Mouse (Mus musculus): ENCODE data around the gene Mogs. TPM values are rescaled to one million over a fixed set of nuclear protein-coding genes. Genes with fewer than 3 reads are reported as not detected.

Gene Mogs
- total and polyA plus RNA-seq, 3 experiments: 57.2 to 78.9 (median 77.3) TPM

GRCm38 (mm10) chr6:83153038-83153437, 37.7 kb downstream of the Mogs start:
- in situ Hi-C loops (cut with MboI; ENCODE audit: low pct_ligation_motif_present, low pct_unique_long_range_greater_than_20kb, low sequenced_read_pairs) (no loop called here), dilution Hi-C loops (cut with MboI; ENCODE audit: extremely low pct_ligation_motif_present, extremely low pct_unique_long_range_greater_than_20kb, low sequenced_read_pairs) (no loop called here)
- Histone ChIP-seq H3K36me3 (replicated peaks in 1 of 2; ENCODE audit: control insufficient read depth in 1 of 2, insufficient read depth in 1 of 2, low read length in 1 of 2) (peaks cover 12 to 24% of the 10 kb centered on the region in 2 experiments), H3K4me2 (ENCODE audit: insufficient read depth, low read depth, poor library complexity, severe bottlenecking) (no peak overlapping the region), H3K4me1 (ENCODE audit: control insufficient read depth in 1 of 2, insufficient read depth in 2 of 2) (peaks cover 15 to 29% of the 10 kb centered on the region in 2 experiments), H3K27ac (ENCODE audit: insufficient read depth, low read depth) (no peak overlapping the region), H3K27me3 (replicated peaks) (no peaks in the 10 kb centered on the region), H3K79me2 (replicated peaks; ENCODE audit: control insufficient read depth, extremely low read depth, insufficient read depth, poor library complexity, severe bottlenecking) (no peaks in the 10 kb centered on the region), H3K4me3 (replicated peaks in 1 of 3; ENCODE audit: low read depth in 2 of 3, low read length in 2 of 3, poor library complexity in 1 of 3) (no peak overlapping the region), H3K9ac (ENCODE audit: insufficient read depth, low read depth) (no peak overlapping the region), H3K9me3 (replicated peaks; ENCODE audit: low read length) (no peaks in the 10 kb centered on the region)
- no peak for DNase-seq (ENCODE audit: extremely low read depth)
- no peak for TF ChIP-seq ZKSCAN1 (IDR thresholded peaks at IDR 0.05; ENCODE audit: borderline replicate concordance, low read depth, low read length)

- peaks cover 15 to 29% of the 10 kb centered on the region in 2 experiments for H3K4me1 ChIP-seq (ENCODE audit: control insufficient read depth in 1 of 2, insufficient read depth in 2 of 2)
- no peak overlapping the region for H3K4me3 ChIP-seq (replicated peaks in 1 of 3; ENCODE audit: low read depth in 2 of 3, low read length in 2 of 3, poor library complexity in 1 of 3)
- no peak for DNase-seq (ENCODE audit: extremely low read depth)
- peaks cover 12 to 24% of the 10 kb centered on the region in 2 experiments for H3K36me3 ChIP-seq (replicated peaks in 1 of 2; ENCODE audit: control insufficient read depth in 1 of 2, insufficient read depth in 1 of 2, low read length in 1 of 2)
- no peak overlapping the region for H3K27ac ChIP-seq (ENCODE audit: insufficient read depth, low read depth)
- in situ Hi-C loops (cut with MboI; ENCODE audit: low pct_ligation_motif_present, low pct_unique_long_range_greater_than_20kb, low sequenced_read_pairs) (no loop called here), dilution Hi-C loops (cut with MboI; ENCODE audit: extremely low pct_ligation_motif_present, extremely low pct_unique_long_range_greater_than_20kb, low sequenced_read_pairs) (no loop called here)
- H3K79me2 ChIP-seq (replicated peaks; ENCODE audit: control insufficient read depth, extremely low read depth, insufficient read depth, poor library complexity, severe bottlenecking): no peaks in the 10 kb centered on the region
- H3K4me2 ChIP-seq (ENCODE audit: insufficient read depth, low read depth, poor library complexity, severe bottlenecking): no peak overlapping the region
- H3K9ac ChIP-seq (ENCODE audit: insufficient read depth, low read depth): no peak overlapping the region
- no peaks in the 10 kb centered on the region for H3K27me3 ChIP-seq (replicated peaks)
- TF ChIP-seq CTCF (conservative IDR thresholded peaks at IDR 0.05 in 1 of 2, IDR thresholded peaks at IDR 0.05 in 1 of 2; ENCODE audit: low read depth in 2 of 2, low read length in 2 of 2): no peak
- no peak for TF ChIP-seq ZC3H11A (IDR thresholded peaks at IDR 0.05; ENCODE audit: low read depth, low read length)
- TF ChIP-seq MAFK (IDR thresholded peaks at IDR 0.05; ENCODE audit: insufficient replicate concordance, low read length): no peak
- no peak for TF ChIP-seq PAX5 (IDR thresholded peaks at IDR 0.05; ENCODE audit: low read length)
- no peak for TF ChIP-seq TBP (conservative IDR thresholded peaks at IDR 0.05; ENCODE audit: low read depth, low read length)
- TF ChIP-seq KAT2A (IDR thresholded peaks at IDR 0.05; ENCODE audit: insufficient replicate concordance, low read length): no peak
- TF ChIP-seq USF1 (IDR thresholded peaks at IDR 0.05; ENCODE audit: low read depth, low read length): no peak
- no peak for TF ChIP-seq HCFC1 (IDR thresholded peaks at IDR 0.05; ENCODE audit: low read depth, low read length)
- no peak for TF ChIP-seq MAZ (IDR thresholded peaks at IDR 0.05; ENCODE audit: low read depth, low read length)
- TF ChIP-seq MAX (IDR thresholded peaks at IDR 0.05; ENCODE audit: low read length): no peak
- TF ChIP-seq TCF12 (IDR thresholded peaks at IDR 0.05; ENCODE audit: low read depth, low read length): no peak
- TF ChIP-seq MXI1 (IDR thresholded peaks at IDR 0.05; ENCODE audit: low read depth, low read length): no peak
- no peak for TF ChIP-seq ETS1 (conservative IDR thresholded peaks at IDR 0.05; ENCODE audit: low read depth, low read length)
- H3K9me3 ChIP-seq (replicated peaks; ENCODE audit: low read length): no peaks in the 10 kb centered on the region
These were observed 38.2 kb downstream of the Mogs start for GRCm38 (mm10) chr6:83153485-83153884.

All from CH12.LX (cell line).